In genomic region chr13:49338893-49339546, GRCm38 (mm10) we compare ENCODE assay signal across 9 mouse cellular contexts. TPM values are rescaled to one million over a fixed set of nuclear protein-coding genes. Genes with fewer than 3 reads are reported as not detected.
DNase-seq lines count a peak whose midpoint lies in the region; ATAC-seq and TF ChIP-seq lines count a peak whose summit lies in the region.
"Had no signal": no experiment of that assay in that cellular context is flagged by ENCODE, and none has a peak within 500 bp of the region (broad histone marks: within the 10 kb centered on the region; RNA-seq: fewer than 3 reads in every experiment).

No protein-coding gene starts in this region.

- no peaks in the 10 kb centered on the region for H3K27me3 ChIP-seq in kidney, embryonic 14.5 days (ENCODE audit: control insufficient read depth, insufficient read depth, low read length)
- H3K27me3 ChIP-seq in lung, embryonic 16.5 days (ENCODE audit: control insufficient read depth, insufficient read depth, low read depth, low read length): no peaks in the 10 kb centered on the region

- no peaks in the 10 kb centered on the region for H3K36me3 ChIP-seq in kidney, embryonic 14.5 days (ENCODE audit: control insufficient read depth, insufficient read depth, low read length)
- no peaks in the 10 kb centered on the region for H3K36me3 ChIP-seq in lung, embryonic 16.5 days (ENCODE audit: control insufficient read depth, insufficient read depth, low read length)

- ATAC-seq in kidney, embryonic 14.5 days (ENCODE audit: low FRiP score, low TSS enrichment): no peak
- ATAC-seq in lung, embryonic 16.5 days (ENCODE audit: low read depth): no peak
- ATAC-seq in monocyte, adult 5-6 weeks (replicated peaks; ENCODE audit: insufficient number of reproducible peaks, low FRiP score, low TSS enrichment, poor library complexity, severe bottlenecking): no peak

- H3K9ac ChIP-seq in kidney, embryonic 14.5 days (ENCODE audit: low read depth, low read length): no peak overlapping the region
- peak overlapping the region; percentile 28; the same call in 1 of the 2 replicates for H3K9ac ChIP-seq in lung, embryonic 16.5 days (ENCODE audit: low read length)

- TF ChIP-seq CTCF in cortical plate, adult 2 months (IDR thresholded peaks at IDR 0.05; ENCODE audit: extremely low read depth, insufficient read depth, low read length): peak; percentile 79

- H3K4me2 ChIP-seq in kidney, embryonic 14.5 days (replicated peaks; ENCODE audit: low read depth, low read length): no peak overlapping the region
- no peak overlapping the region for H3K4me2 ChIP-seq in lung, embryonic 16.5 days (ENCODE audit: low read depth, low read length)

- H3K4me1 ChIP-seq in kidney, embryonic 14.5 days (ENCODE audit: control insufficient read depth, insufficient read depth, low read length): peaks cover 16% of the 10 kb centered on the region
- H3K4me1 ChIP-seq in cortical plate, adult 2 months (ENCODE audit: control insufficient read depth, insufficient read depth, low read length): peaks cover 9% of the 10 kb centered on the region; the same call in 1 of the 2 replicates
- H3K4me1 ChIP-seq in lung, embryonic 16.5 days (replicated peaks; ENCODE audit: control insufficient read depth, insufficient read depth, low read length): peaks cover 25% of the 10 kb centered on the region

- WGBS in kidney, embryonic 14.5 days: 74% methylated on average over 7 of the region's 7 CpGs
- WGBS in lung, embryonic 16.5 days: 64% methylated on average over 7 of the region's 7 CpGs

- H3K4me3 ChIP-seq in kidney, embryonic 14.5 days (ENCODE audit: low read length): no peak overlapping the region
- no peak overlapping the region for H3K4me3 ChIP-seq in cortical plate, adult 2 months (ENCODE audit: insufficient read depth, low read length)
- H3K4me3 ChIP-seq in lung, embryonic 16.5 days (ENCODE audit: low read length): no peak overlapping the region
- H3K4me3 ChIP-seq: myocyte had no signal

- H3K27ac ChIP-seq in kidney, embryonic 14.5 days (ENCODE audit: low read depth, low read length): no peak overlapping the region
- no peak overlapping the region for H3K27ac ChIP-seq in cortical plate, adult 2 months (ENCODE audit: insufficient read depth, low read length)
- H3K27ac ChIP-seq in lung, embryonic 16.5 days (ENCODE audit: low read length): no peak overlapping the region

- DNase-seq in kidney, adult 18-20 months: peak; percentile 76
- peak; percentile 70 for DNase-seq in MN1 (ENCODE audit: low spot score)
- no peak for DNase-seq in frontal cortex, postnatal 14 days (ENCODE audit: low spot score in 2 of 2)
- no peak for DNase-seq in layer of hippocampus, adult 9-11 months

- no peaks in the 10 kb centered on the region for H3K9me3 ChIP-seq in kidney, embryonic 14.5 days (ENCODE audit: control insufficient read depth, low read length)
- 0 out of 2 replicates have a peak, but pooled peaks cover 2% of the 10 kb centered on the region for H3K9me3 ChIP-seq in lung, embryonic 16.5 days (ENCODE audit: control insufficient read depth, low read length)

- TF ChIP-seq POLR2A in cortical plate, adult 2 months (IDR thresholded peaks at IDR 0.05; ENCODE audit: extremely low read depth, insufficient read depth, low read length): no peak

RNA-seq across cellular contexts. Expression of gene Bicd2, which starts 2.4 kb away (rescaled TPM):
- 17.1 and 26.1 TPM in 2 replicates for polyA plus RNA-seq in kidney, embryonic 14.5 days (2014; fragmentation: Nextera tagmentation; extraction: Ambion mirVana)
- polyA plus RNA-seq in cortical plate, adult 2 months (2012; rRNA removed): 49.5 and 52.0 TPM in 2 replicates
- polyA plus RNA-seq in lung, embryonic 16.5 days (2015; fragmentation: Nextera tagmentation; extraction: Ambion mirVana): 31.2 and 32.1 TPM in 2 replicates
- 24.4 to 44.2 TPM (median 31.3 TPM) in 3 replicates for total RNA-seq in monocyte, adult 5-6 weeks (2017)

RNA-seq across cellular contexts. Expression of gene Fgd3, which starts 18.9 kb away (rescaled TPM):
- polyA plus RNA-seq in kidney, embryonic 14.5 days (2014; fragmentation: Nextera tagmentation; extraction: Ambion mirVana): 0.20 and 0.46 TPM in 2 replicates
- 5.8 and 6.2 TPM in 2 replicates for polyA plus RNA-seq in cortical plate, adult 2 months (2012; rRNA removed)
- 0.26 and 0.33 TPM in 2 replicates for polyA plus RNA-seq in lung, embryonic 16.5 days (2015; fragmentation: Nextera tagmentation; extraction: Ambion mirVana)
- total RNA-seq in monocyte, adult 5-6 weeks (2017): 43.6 to 60.8 TPM (median 44.6 TPM) in 3 replicates

Comparison
In these comparisons a context has a peak if more than half of its experiments do, and no peak if none do; other contexts are left out.
1. DNase-seq: peak in kidney, adult 18-20 months (single experiment) and MN1 (single experiment); none in frontal cortex, postnatal 14 days (0 of 2) and layer of hippocampus, adult 9-11 months (single experiment).